Mouse (Mus musculus) hindbrain, embryonic 15.5 days (tissue): Measurements from ENCODE around the gene Plod3. TPM values are rescaled to one million over a fixed set of nuclear protein-coding genes. Genes with fewer than 3 reads are reported as not detected.

ENCODE experiments used
- ATAC-seq: fragments of 200-750 bp; cut with Nextera tagmentation; 2 replicates; pipeline ENCODE4 v1.8.0; 2017; ENCODE audit warnings: low read depth, moderate number of reproducible peaks, moderate TSS enrichment; ENCODE audit not compliant: low FRiP score
- H3K27ac ChIP-seq: fragments of 300-500 bp; sonication (generic); replicated peaks from 2 replicates; pipeline ENCODE4 v1.5.1; 2015; ENCODE audit warnings: mild to moderate bottlenecking, inconsistent platforms
- H3K27me3 ChIP-seq: fragments of 300-500 bp; sonication (generic); 2 replicates; pipeline ENCODE4 v1.6.1; 2015; ENCODE audit warnings: control low read depth, inconsistent platforms
- H3K36me3 ChIP-seq: fragments of 300-500 bp; sonication (generic); 2 replicates; pipeline ENCODE4 v1.6.1; 2015; ENCODE audit warnings: control low read depth, inconsistent platforms
- H3K4me1 ChIP-seq: fragments of 300-500 bp; sonication (generic); replicated peaks from 2 replicates; pipeline ENCODE4 v1.6.1; 2015; ENCODE audit warnings: control low read depth, inconsistent platforms
- H3K4me2 ChIP-seq: fragments of 300-500 bp; sonication (generic); 2 replicates; pipeline ENCODE4 v1.6.1; 2015; ENCODE audit warnings: moderate library complexity, mild to moderate bottlenecking, inconsistent platforms
- H3K4me3 ChIP-seq: fragments of 300-500 bp; sonication (generic); 2 replicates; pipeline ENCODE4 v1.5.1; 2015; ENCODE audit warnings: mild to moderate bottlenecking, inconsistent platforms
- H3K9ac ChIP-seq: fragments of 300-500 bp; sonication (generic); 2 replicates; pipeline ENCODE4 v1.6.1; 2015; ENCODE audit warnings: inconsistent platforms
- H3K9me3 ChIP-seq: fragments of 300-500 bp; sonication (generic); 2 replicates; pipeline ENCODE4 v1.6.1; 2016; ENCODE audit warnings: control low read depth, inconsistent platforms
- WGBS: fragments of 180-500 bp; shearing (Covaris S2); methylation state at CpG from one replicate; pipeline ENCODE4 v1.1.7; 2015; 5-methylcytosine and 5-hydroxymethylcytosine counted together
- polyA plus RNA-seq: library from polyadenylated mRNA; unstranded; fragments of >200 nt; fragmentation: Nextera tagmentation; extraction: Ambion mirVana; gene quantifications from 2 replicates; pipeline ENCODE4 v1.2.1, GENCODE M21; 2015

The Plod3 gene
- polyA plus RNA-seq, 1 experiment from 2014 or later: 39.1 TPM

GRCm38 (mm10) chr5:137029273-137029585, 42.4 kb downstream of the Plod3 start:
- peak overlapping the region; percentile 58 for H3K4me3 ChIP-seq
- peak; percentile 7; the same call in 1 of the 2 replicates for ATAC-seq
- H3K9me3 ChIP-seq: no peaks in the 10 kb centered on the region
- H3K4me1 ChIP-seq: peaks cover 49% of the 10 kb centered on the region
- peak overlapping the region; percentile 41 for H3K9ac ChIP-seq
- H3K27ac ChIP-seq: peak overlapping the region; percentile 69
- H3K36me3 ChIP-seq: no peaks in the 10 kb centered on the region
- peak overlapping the region; percentile 99 for H3K4me2 ChIP-seq
- WGBS: 2% methylated on average over 8 of the region's 8 CpGs
- peaks cover 48% of the 10 kb centered on the region for H3K27me3 ChIP-seq

- Histone ChIP-seq H3K27me3 (peaks cover 42% of the 10 kb centered on the region), H3K4me3 (peak overlapping the region; percentile 58), H3K27ac (peak overlapping the region; percentile 69), H3K4me1 (peaks cover 46% of the 10 kb centered on the region), H3K9ac (peak overlapping the region; percentile 53), H3K36me3 (no peaks in the 10 kb centered on the region), H3K4me2 (peak overlapping the region; percentile 99), H3K9me3 (no peaks in the 10 kb centered on the region)
- peak; percentile 80 for ATAC-seq
- under 1% methylated on average over 49 of the region's 52 CpGs for WGBS
These were observed 43.0 kb downstream of the Plod3 start for GRCm38 (mm10) chr5:137029643-137030415.

- Histone ChIP-seq H3K4me3 (peak overlapping the region; percentile 58), H3K4me2 (peak overlapping the region; percentile 99), H3K9me3 (no peaks in the 10 kb centered on the region), H3K27me3 (peaks cover 37% of the 10 kb centered on the region), H3K36me3 (no peaks in the 10 kb centered on the region), H3K27ac (no peak overlapping the region), H3K9ac (peak overlapping the region; percentile 53), H3K4me1 (peaks cover 42% of the 10 kb centered on the region)
- WGBS: 8% methylated on average over 22 of the region's 22 CpGs
- no peak for ATAC-seq
These were observed 43.6 kb downstream of the Plod3 start for GRCm38 (mm10) chr5:137030416-137030810.

- H3K27ac ChIP-seq: no peak overlapping the region; the same call in 1 of the 2 replicates
- H3K36me3 ChIP-seq: 0 out of 2 replicates have a peak, but pooled peaks cover 5% of the 10 kb centered on the region
- peaks cover 28% of the 10 kb centered on the region for H3K27me3 ChIP-seq
- peak overlapping the region; percentile 99 for H3K4me2 ChIP-seq
- WGBS: under 1% methylated on average over 78 of the region's 78 CpGs
- peaks cover 38% of the 10 kb centered on the region for H3K4me1 ChIP-seq
- no peak for ATAC-seq
- no peaks in the 10 kb centered on the region for H3K9me3 ChIP-seq
- H3K9ac ChIP-seq: peak overlapping the region; percentile 53
- peak overlapping the region; percentile 58 for H3K4me3 ChIP-seq
These were observed 44.5 kb downstream of the Plod3 start for GRCm38 (mm10) chr5:137031076-137032032.

DNA sequence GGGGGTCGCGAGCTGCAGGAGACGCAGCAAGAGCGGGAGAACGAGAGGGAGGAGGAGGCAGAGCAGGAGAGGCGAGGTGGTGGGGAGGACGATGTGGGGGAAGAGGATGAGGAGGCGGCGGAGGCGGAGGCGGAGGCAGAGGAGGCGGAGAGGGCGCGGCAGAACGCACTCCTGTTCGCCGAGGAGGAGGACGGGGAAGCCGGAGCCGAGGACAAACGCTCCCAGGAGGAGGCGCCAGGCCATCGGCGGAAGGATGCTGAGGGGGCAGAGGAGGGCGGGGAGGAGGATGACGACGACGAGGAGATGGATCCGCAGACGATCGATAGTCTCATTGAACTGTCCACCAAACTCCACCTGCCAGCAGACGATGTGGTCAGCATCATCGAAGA, 45.2 kb downstream of the Plod3 start:
- Histone ChIP-seq H3K4me3 (peak overlapping the region; percentile 58), H3K4me1 (peaks cover 38% of the 10 kb centered on the region), H3K4me2 (peak overlapping the region; percentile 99), H3K27ac (peak overlapping the region; percentile 61; the same call in 1 of the 2 replicates), H3K9me3 (no peaks in the 10 kb centered on the region), H3K36me3 (peaks cover 12% of the 10 kb centered on the region; the same call in 1 of the 2 replicates), H3K9ac (peak overlapping the region; percentile 53), H3K27me3 (peaks cover 21% of the 10 kb centered on the region)
- ATAC-seq: no peak
- under 1% methylated on average over 33 of the region's 33 CpGs for WGBS

- Histone ChIP-seq H3K4me2 (peak overlapping the region; percentile 99), H3K9me3 (no peaks in the 10 kb centered on the region), H3K27me3 (peaks cover 16% of the 10 kb centered on the region), H3K4me1 (peaks cover 38% of the 10 kb centered on the region), H3K4me3 (peak overlapping the region; percentile 58), H3K9ac (peak overlapping the region; percentile 53), H3K27ac (peak overlapping the region; percentile 61), H3K36me3 (peaks cover 18% of the 10 kb centered on the region)
- peak; percentile 68 for ATAC-seq
- 0% methylated on average over 19 of the region's 49 CpGs for WGBS
These were observed 45.8 kb downstream of the Plod3 start for GRCm38 (mm10) chr5:137032641-137033074.

DNA sequence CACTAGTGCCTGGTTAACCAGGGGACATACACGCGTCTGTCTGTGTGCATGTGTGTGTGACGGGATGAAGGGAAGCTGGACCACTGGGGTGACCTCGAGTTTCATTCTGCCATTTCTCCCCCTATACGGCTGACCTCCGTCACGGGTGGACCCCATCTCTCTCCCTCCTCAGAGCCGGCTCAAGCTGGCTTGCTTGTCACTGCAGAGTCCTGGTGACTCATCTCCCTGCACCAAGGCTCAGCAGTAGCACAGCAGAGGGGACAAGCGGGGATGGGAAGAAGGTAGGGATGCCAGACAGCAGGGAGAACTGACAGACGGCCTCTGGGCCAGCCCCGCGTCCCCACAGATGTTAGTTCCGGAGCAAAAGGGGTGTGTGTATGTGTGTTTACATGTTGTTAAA, 49.4 kb downstream of the Plod3 start:
- Histone ChIP-seq H3K36me3 (peaks cover 46% of the 10 kb centered on the region), H3K4me1 (peaks cover 18% of the 10 kb centered on the region), H3K27me3 (peaks cover under 1% of the 10 kb centered on the region; the same call in 1 of the 2 replicates), H3K9ac (no peak overlapping the region), H3K4me3 (no peak overlapping the region), H3K4me2 (no peak overlapping the region), H3K9me3 (no peaks in the 10 kb centered on the region), H3K27ac (no peak overlapping the region)
- 86% methylated on average over 13 of the region's 13 CpGs for WGBS
- no peak for ATAC-seq

- H3K4me3 ChIP-seq: no peak overlapping the region
- no peak overlapping the region for H3K27ac ChIP-seq
- H3K4me2 ChIP-seq: no peak overlapping the region
- no peaks in the 10 kb centered on the region; the same call in 1 of the 2 replicates for H3K4me1 ChIP-seq
- 96% methylated on average over 10 of the region's 10 CpGs for WGBS
- no peak for ATAC-seq
- H3K27me3 ChIP-seq: no peaks in the 10 kb centered on the region
- H3K36me3 ChIP-seq: peaks cover 62% of the 10 kb centered on the region
- no peak overlapping the region for H3K9ac ChIP-seq
- H3K9me3 ChIP-seq: no peaks in the 10 kb centered on the region
These were observed 52.6 kb downstream of the Plod3 start for GRCm38 (mm10) chr5:137039453-137039852.

GRCm38 (mm10) chr5:137041442-137041841, 54.6 kb downstream of the Plod3 start:
- ATAC-seq: no peak
- no peaks in the 10 kb centered on the region for H3K9me3 ChIP-seq
- H3K27ac ChIP-seq: no peak overlapping the region
- no peak overlapping the region for H3K9ac ChIP-seq
- no peak overlapping the region for H3K4me3 ChIP-seq
- H3K36me3 ChIP-seq: peaks cover 56% of the 10 kb centered on the region
- peaks cover 12% of the 10 kb centered on the region for H3K4me1 ChIP-seq
- 89% methylated on average over 10 of the region's 10 CpGs for WGBS
- no peaks in the 10 kb centered on the region for H3K27me3 ChIP-seq
- H3K4me2 ChIP-seq: no peak overlapping the region

GRCm38 (mm10) chr5:137043997-137044396, 57.2 kb downstream of the Plod3 start:
- H3K27ac ChIP-seq: no peak overlapping the region
- H3K4me2 ChIP-seq: no peak overlapping the region
- 96% methylated on average over 7 of the region's 7 CpGs for WGBS
- no peaks in the 10 kb centered on the region for H3K27me3 ChIP-seq
- peaks cover 14% of the 10 kb centered on the region for H3K4me1 ChIP-seq
- H3K9me3 ChIP-seq: no peaks in the 10 kb centered on the region
- ATAC-seq: no peak
- H3K36me3 ChIP-seq: peaks cover 32% of the 10 kb centered on the region
- no peak overlapping the region for H3K9ac ChIP-seq
- no peak overlapping the region for H3K4me3 ChIP-seq

GRCm38 (mm10) chr5:137045402-137046323, 58.8 kb downstream of the Plod3 start, which contains the start of gene Ap1s1:
TSS of gene Ap1s1 (minus strand) at chr5:137046135.
- no peaks in the 10 kb centered on the region for H3K27me3 ChIP-seq
- peak within 1 kb of the TSS; percentile 80 for H3K27ac ChIP-seq
- peak; percentile 94 for ATAC-seq
- H3K9me3 ChIP-seq: no peaks in the 10 kb centered on the region
- peak within 1 kb of the TSS; percentile 83 for H3K9ac ChIP-seq
- H3K36me3 ChIP-seq: peaks cover 19% of the 10 kb centered on the region
- peak within 1 kb of the TSS; percentile 61 for H3K4me3 ChIP-seq
- H3K4me1 ChIP-seq: peaks cover 14% of the 10 kb centered on the region
- WGBS: 1% methylated on average over 48 of the region's 48 CpGs
- peak within 1 kb of the TSS; percentile 77 for H3K4me2 ChIP-seq
